10 mouse cellular contexts compared by ENCODE assay signal in the genomic region with DNA sequence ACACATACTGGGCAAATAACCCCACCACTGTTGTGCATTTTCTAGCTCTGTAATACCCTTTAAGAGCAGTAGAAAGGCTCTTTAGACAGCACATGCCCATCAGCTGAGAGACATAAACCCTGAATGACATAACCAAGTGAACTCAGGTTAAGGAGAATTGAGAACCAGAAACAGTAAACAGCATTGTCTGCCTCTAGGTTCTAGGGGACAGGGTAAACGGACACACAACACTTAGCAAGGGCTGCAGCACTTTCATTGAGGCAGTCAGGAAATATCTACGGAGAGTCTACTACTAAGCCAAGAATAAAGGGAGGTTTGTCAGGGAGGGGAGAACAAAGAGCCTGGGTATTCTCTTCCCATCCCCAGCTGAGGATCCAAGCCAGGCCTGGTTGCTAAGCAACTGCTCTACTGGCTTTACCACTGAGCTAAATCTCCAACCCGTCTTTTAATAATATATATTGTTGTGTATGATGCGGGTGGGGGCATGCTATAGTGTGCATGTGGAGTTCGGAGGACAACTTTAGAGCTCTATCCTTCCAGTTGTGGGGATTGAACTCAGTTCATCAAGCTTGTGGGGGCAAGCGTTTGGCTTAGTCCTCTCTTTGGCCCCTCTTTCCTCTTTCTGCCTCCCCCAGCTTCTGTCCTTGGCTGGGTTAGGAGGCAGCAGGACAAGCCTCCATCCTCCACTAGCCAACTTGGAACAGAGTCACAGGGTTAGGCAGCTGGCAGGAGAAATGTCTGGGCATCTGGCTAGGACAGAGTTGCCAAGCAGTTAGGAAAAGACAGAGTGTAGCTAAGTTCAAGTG. TPM values are rescaled to one million over a fixed set of nuclear protein-coding genes. Genes with fewer than 3 reads are reported as not detected.
DNase-seq lines count a peak whose midpoint lies in the region; ATAC-seq and TF ChIP-seq lines count a peak whose summit lies in the region.
"Had no signal": no experiment of that assay in that cellular context is flagged by ENCODE, and none has a peak within 500 bp of the region (broad histone marks: within the 10 kb centered on the region; RNA-seq: fewer than 3 reads in every experiment).

No protein-coding gene starts in this region.

- no peak overlapping the region for H3K4me2 ChIP-seq in heart, postnatal 0 days (ENCODE audit: low read depth, low read length)

- no peaks in the 10 kb centered on the region for H3K9me3 ChIP-seq in heart, postnatal 0 days (replicated peaks; ENCODE audit: control insufficient read depth, low read length)
- H3K9me3 ChIP-seq: megakaryocyte, embryonic 14.5 days had no signal

- H3K9ac ChIP-seq in heart, postnatal 0 days (replicated peaks; ENCODE audit: low read depth, low read length): no peak overlapping the region

- H3K36me3 ChIP-seq in heart, postnatal 0 days (replicated peaks; ENCODE audit: control insufficient read depth, insufficient read depth, low read length): no peaks in the 10 kb centered on the region

- no peaks in the 10 kb centered on the region for H3K27me3 ChIP-seq in heart, postnatal 0 days (ENCODE audit: control insufficient read depth, insufficient read depth, low read length)

- no peak overlapping the region for H3K27ac ChIP-seq in heart, postnatal 0 days (ENCODE audit: low read depth)

- peak; percentile 71 for DNase-seq in adrenal gland, adult 2 months
- DNase-seq in adrenal gland, postnatal 4 days (ENCODE audit: low spot score in 2 of 2): no peak
- peak; percentile 99 for DNase-seq in adipocyte (ENCODE audit: low spot score)
- no peak for DNase-seq in heart, postnatal 0 days (ENCODE audit: low spot score)
- peak; percentile 47 for DNase-seq in left cerebral cortex, adult 11 months (ENCODE audit: low spot score)
- DNase-seq in right cerebral cortex, postnatal 25 days: peak; percentile 28
- DNase-seq in T-cell, adult 2 months (ENCODE audit: low spot score): no peak
- no peak for DNase-seq in embryo, embryonic 10 days (ENCODE audit: low spot score)

- WGBS in heart, postnatal 0 days: 59% methylated on average over 6 of the region's 6 CpGs

- 0 out of 2 replicates have a peak, but pooled peaks have one; percentile 27 for ATAC-seq in heart, postnatal 0 days (ENCODE audit: insufficient read depth, low read depth)

- H3K4me3 ChIP-seq in heart, postnatal 0 days (ENCODE audit: low read depth, low read length): no peak overlapping the region
- H3K4me3 ChIP-seq: megakaryocyte, embryonic 14.5 days had no signal

- no peak for TF ChIP-seq EP300 in heart, postnatal 0 days (IDR thresholded peaks at IDR 0.05; ENCODE audit: low read depth)

- no peak for TF ChIP-seq CTCF in heart, postnatal 0 days (IDR thresholded peaks at IDR 0.05; ENCODE audit: low read depth)

- no peaks in the 10 kb centered on the region for H3K4me1 ChIP-seq in heart, postnatal 0 days (ENCODE audit: control insufficient read depth, insufficient read depth)
- H3K4me1 ChIP-seq: megakaryocyte, embryonic 14.5 days had no signal

RNA-seq across cellular contexts. Expression of gene Hilpda, which starts 8.4 kb away (rescaled TPM):
- 1 to 10 TPM; 2.6 to 6.8 TPM for total RNA-seq in adrenal gland, adult 2 months (2021)
- polyA plus RNA-seq in adrenal gland, adult 2 months (2012; rRNA removed): 10.0 and 12.1 TPM in 2 replicates
- total RNA-seq in adrenal gland, postnatal 4 days (2021): 10 to 100 TPM; 11.7 TPM
- 42.1 and 46.5 TPM in 2 replicates for total RNA-seq in heart, postnatal 0 days (2014; rRNA removed; ENCODE audit: low replicate concordance)
- polyA plus RNA-seq in heart, postnatal 0 days (2015; fragmentation: Nextera tagmentation; extraction: Ambion mirVana): 23.8 and 27.8 TPM in 2 replicates

RNA-seq across cellular contexts. Expression of gene Fam71f2, which starts 15.5 kb away (rescaled TPM):
- under 1 TPM in 1 of 2 experiments, not detected in 1; 0.29 TPM for total RNA-seq in adrenal gland, adult 2 months (2021)
- polyA plus RNA-seq in adrenal gland, adult 2 months (2012; rRNA removed): 0.18 and 0.35 TPM in 2 replicates
- total RNA-seq in adrenal gland, postnatal 4 days (2021): under 1 TPM in 1 of 2 experiments, not detected in 1; 0.31 TPM
- not detected in 2 replicates for total RNA-seq in heart, postnatal 0 days (2014; rRNA removed; ENCODE audit: low replicate concordance)
- polyA plus RNA-seq in heart, postnatal 0 days (2015; fragmentation: Nextera tagmentation; extraction: Ambion mirVana): 0.12 and 0.18 TPM in 2 replicates

RNA-seq across cellular contexts. Expression of gene Impdh1, which starts 47.7 kb away (rescaled TPM):
- 10 to 100 TPM; 58.3 to 86.4 TPM for total RNA-seq in adrenal gland, adult 2 months (2021)
- polyA plus RNA-seq in adrenal gland, adult 2 months (2012; rRNA removed): 94.4 and 102 TPM in 2 replicates
- total RNA-seq in adrenal gland, postnatal 4 days (2021): 10 to 100 TPM; 62.1 to 65.9 TPM
- total RNA-seq in heart, postnatal 0 days (2014; rRNA removed; ENCODE audit: low replicate concordance): 13.5 and 18.9 TPM in 2 replicates
- polyA plus RNA-seq in heart, postnatal 0 days (2015; fragmentation: Nextera tagmentation; extraction: Ambion mirVana): 23.7 and 25.7 TPM in 2 replicates

RNA-seq across cellular contexts. Expression of gene Fam71f1, which starts 55.1 kb away (rescaled TPM):
- total RNA-seq in adrenal gland, adult 2 months (2021): not detected
- not detected in 2 replicates for polyA plus RNA-seq in adrenal gland, adult 2 months (2012; rRNA removed)
- under 1 TPM in 1 of 2 experiments, not detected in 1; 0.22 TPM for total RNA-seq in adrenal gland, postnatal 4 days (2021)
- total RNA-seq in heart, postnatal 0 days (2014; rRNA removed; ENCODE audit: low replicate concordance): not detected in 2 replicates
- polyA plus RNA-seq in heart, postnatal 0 days (2015; fragmentation: Nextera tagmentation; extraction: Ambion mirVana): 0.07 TPM in 1 of 2 replicates, not detected in the other
- polyA plus RNA-seq: heart, embryonic 16.5 days had no signal

Comparison
In these comparisons a context has a peak if more than half of its experiments do, and no peak if none do; other contexts are left out.
1. DNase-seq: peak in adrenal gland, adult 2 months (single experiment), adipocyte (single experiment), left cerebral cortex, adult 11 months (single experiment) and right cerebral cortex, postnatal 25 days (single experiment); none in adrenal gland, postnatal 4 days (0 of 2), heart, postnatal 0 days (single experiment), T-cell, adult 2 months (single experiment) and embryo, embryonic 10 days (single experiment).